Comparison of ENCODE assay signal across 19 mouse cellular contexts in genomic region chr8:88298733-88299103, GRCm38 (mm10). TPM values are rescaled to one million over a fixed set of nuclear protein-coding genes. Genes with fewer than 3 reads are reported as not detected.
DNase-seq lines count a peak whose midpoint lies in the region; ATAC-seq and TF ChIP-seq lines count a peak whose summit lies in the region.
"Had no signal": no experiment of that assay in that cellular context is flagged by ENCODE, and none has a peak within 500 bp of the region (broad histone marks: within the 10 kb centered on the region; RNA-seq: fewer than 3 reads in every experiment).

No protein-coding gene starts in this region.

- no peaks in the 10 kb centered on the region for H3K27me3 ChIP-seq in megakaryocyte, embryonic 14.5 days (replicated peaks)
- H3K27me3 ChIP-seq in liver, embryonic 12.5 days (replicated peaks), result no peaks in the 10 kb centered on the region
- H3K27me3 ChIP-seq in kidney, embryonic 16.5 days (ENCODE audit: insufficient read depth, low read length), result no peaks in the 10 kb centered on the region
- H3K27me3 ChIP-seq: embryonic facial prominence, embryonic 12.5 days; kidney, embryonic 15.5 days; lung, embryonic 15.5 days; neural tube, embryonic 13.5 days; stomach, embryonic 15.5 days had no signal

- H3K9me3 ChIP-seq in megakaryocyte, embryonic 14.5 days, result no peaks in the 10 kb centered on the region
- H3K9me3 ChIP-seq in liver, embryonic 12.5 days (replicated peaks), result no peaks in the 10 kb centered on the region
- no peaks in the 10 kb centered on the region for H3K9me3 ChIP-seq in kidney, embryonic 16.5 days (ENCODE audit: low read length)
- H3K9me3 ChIP-seq: embryonic facial prominence, embryonic 12.5 days; kidney, embryonic 15.5 days; lung, embryonic 15.5 days; midbrain, embryonic 10.5 days; neural tube, embryonic 13.5 days; stomach, embryonic 15.5 days had no signal

- peaks cover 100% of the 10 kb centered on the region for H3K4me1 ChIP-seq in megakaryocyte, embryonic 14.5 days
- H3K4me1 ChIP-seq in bone marrow, adult 2 months (ENCODE audit: control insufficient read depth, insufficient read depth, low read length), result peaks cover 16% of the 10 kb centered on the region
- H3K4me1 ChIP-seq in liver, embryonic 12.5 days, result peaks cover 100% of the 10 kb centered on the region
- no peaks in the 10 kb centered on the region for H3K4me1 ChIP-seq in kidney, embryonic 16.5 days (ENCODE audit: insufficient read depth, low read length)

- H3K36me3 ChIP-seq in megakaryocyte, embryonic 14.5 days (replicated peaks; ENCODE audit: low read length), result peaks cover 76% of the 10 kb centered on the region
- peaks cover 34% of the 10 kb centered on the region for H3K36me3 ChIP-seq in liver, embryonic 12.5 days
- H3K36me3 ChIP-seq in macrophage (ENCODE audit: inconsistent target), result peaks cover 33% of the 10 kb centered on the region
- H3K36me3 ChIP-seq in kidney, embryonic 16.5 days (ENCODE audit: insufficient read depth, low read length), result no peaks in the 10 kb centered on the region
- H3K36me3 ChIP-seq: embryonic facial prominence, embryonic 12.5 days; kidney, embryonic 15.5 days; lung, embryonic 15.5 days; midbrain, embryonic 10.5 days; neural tube, embryonic 13.5 days; stomach, embryonic 15.5 days had no signal

- no peak for TF ChIP-seq POLR2A in bone marrow, adult 2 months (IDR thresholded peaks at IDR 0.05; ENCODE audit: borderline replicate concordance, control insufficient read depth, low read depth, low read length)

- H3K79me2 ChIP-seq in macrophage (ENCODE audit: inconsistent target), result peaks cover 95% of the 10 kb centered on the region

- peak overlapping the region; percentile 21; the same call in 1 of the 2 replicates for H3K27ac ChIP-seq in bone marrow, adult 2 months (ENCODE audit: control insufficient read depth, insufficient read depth, low read depth, low read length, poor library complexity)
- H3K27ac ChIP-seq in liver, embryonic 12.5 days, result peak overlapping the region; percentile 93
- peak overlapping the region; percentile 95 for H3K27ac ChIP-seq in macrophage
- H3K27ac ChIP-seq in kidney, embryonic 16.5 days (ENCODE audit: low read length), result no peak overlapping the region
- H3K27ac ChIP-seq: embryonic facial prominence, embryonic 12.5 days; kidney, embryonic 15.5 days; lung, embryonic 15.5 days; neural tube, embryonic 13.5 days; stomach, embryonic 15.5 days had no signal

- 87% methylated on average over 10 of the region's 10 CpGs for WGBS in bone marrow, adult 2 months
- 69% methylated on average over 10 of the region's 10 CpGs for WGBS in liver, embryonic 12.5 days (ENCODE audit: insufficient replicate concordance)
- WGBS in macrophage (ENCODE audit: missing documents), result 87% methylated on average over 10 of the region's 10 CpGs
- WGBS in kidney, embryonic 16.5 days, result 86% methylated on average over 10 of the region's 10 CpGs

- peak overlapping the region; percentile 80 for H3K9ac ChIP-seq in liver, embryonic 12.5 days
- H3K9ac ChIP-seq in kidney, embryonic 16.5 days (replicated peaks; ENCODE audit: low read length), result no peak overlapping the region
- H3K9ac ChIP-seq: embryonic facial prominence, embryonic 12.5 days; kidney, embryonic 15.5 days; lung, embryonic 15.5 days; neural tube, embryonic 13.5 days; stomach, embryonic 15.5 days had no signal

- no peak for DNase-seq in retina, embryonic 14.5 days (ENCODE audit: low spot score)
- DNase-seq: adrenal gland, postnatal 36 days had no signal

- no peak for ATAC-seq in megakaryocyte, adult 5-6 weeks (ENCODE audit: poor library complexity, severe bottlenecking)
- no peak for ATAC-seq in liver, embryonic 12.5 days
- no peak for ATAC-seq in kidney, embryonic 16.5 days (ENCODE audit: low FRiP score, low TSS enrichment)
- ATAC-seq: forebrain, embryonic 14.5 days; intestine, postnatal 0 days; midbrain, embryonic 16.5 days had no signal

- peak overlapping the region; percentile 86 for H3K4me2 ChIP-seq in liver, embryonic 12.5 days
- no peak overlapping the region for H3K4me2 ChIP-seq in kidney, embryonic 16.5 days (replicated peaks; ENCODE audit: low read depth, low read length)
- H3K4me2 ChIP-seq: embryonic facial prominence, embryonic 12.5 days; kidney, embryonic 15.5 days; lung, embryonic 15.5 days; neural tube, embryonic 13.5 days; stomach, embryonic 15.5 days had no signal

- H3K4me3 ChIP-seq in megakaryocyte, embryonic 14.5 days (replicated peaks), result peak overlapping the region; percentile 76
- no peak overlapping the region for H3K4me3 ChIP-seq in bone marrow, adult 2 months (replicated peaks; ENCODE audit: control insufficient read depth, low read depth, low read length)
- no peak overlapping the region for H3K4me3 ChIP-seq in liver, embryonic 12.5 days
- H3K4me3 ChIP-seq in macrophage (ENCODE audit: inconsistent target), result no peak overlapping the region
- no peak overlapping the region for H3K4me3 ChIP-seq in kidney, embryonic 16.5 days (ENCODE audit: low read length)
- H3K4me3 ChIP-seq: embryonic facial prominence, embryonic 12.5 days; gastrocnemius, adult 2 months; kidney, embryonic 15.5 days; lung, embryonic 15.5 days; midbrain, embryonic 10.5 days; myocyte; neural tube, embryonic 13.5 days; stomach, embryonic 15.5 days had no signal

- no peak for TF ChIP-seq CTCF in bone marrow, adult 2 months (IDR thresholded peaks at IDR 0.05; ENCODE audit: control insufficient read depth, insufficient read depth, low read length)

RNA-seq across cellular contexts. Expression of gene Adcy7, which starts 26.5 kb away (rescaled TPM):
- polyA plus RNA-seq in megakaryocyte, embryonic 14.5 days (2012; ENCODE audit: insufficient read depth, low replicate concordance), result 6.7 and 7.8 TPM in 2 replicates
- total RNA-seq in megakaryocyte, adult 5-6 weeks (2015), result 43.5 and 58.4 TPM in 2 replicates
- total RNA-seq in megakaryocyte, adult 5-6 weeks (2017), result 63.7 and 70.3 TPM in 2 replicates
- polyA plus RNA-seq in bone marrow, adult 2 months (2011; ENCODE audit: insufficient read depth, insufficient read length, low replicate concordance, missing spikeins), result 18.7 and 66.8 TPM in 2 replicates
- polyA plus RNA-seq in liver, embryonic 12.5 days (2016; fragmentation: Nextera tagmentation; extraction: Ambion mirVana), result 38.0 and 41.6 TPM in 2 replicates
- 100 to 1,000 TPM; 118 to 513 (median 314) TPM for total RNA-seq in macrophage (2018; cell fraction: chromatin; rRNA removed)
- 100 to 1,000 TPM in 8 of 26 experiments, 10 to 100 TPM in 18; 53.5 to 117 (median 87.6) TPM for total RNA-seq in macrophage (2018; cell fraction: cytosol; rRNA removed)
- total RNA-seq in macrophage (2018; cell fraction: nucleus; rRNA removed), result 100 to 1,000 TPM; 108 to 315 (median 217) TPM
- 49.6 to 90.2 TPM (median 76.3 TPM) in 3 replicates for polyA plus RNA-seq in macrophage (2018)
- polyA plus RNA-seq in kidney, embryonic 16.5 days (2015; fragmentation: Nextera tagmentation; extraction: Ambion mirVana), result 3.0 and 3.7 TPM in 2 replicates
